Mouse (Mus musculus): ENCODE measurements at regions not wholly inside any gene's neighbourhood (a gene's known extent, or its start where the extent isn't known, plus 50 kb on each side); places are given as distances from the start of the nearest gene placed in this dataset.

GRCm38 (mm10) chr4:64876924-64877323 lies 247.1 kb upstream of the Pappa start:
- 82% methylated on average over 1 of the region's 1 CpGs for WGBS (ENCODE audit: insufficient replicate concordance)
- no peak overlapping the region for H3K9ac ChIP-seq
- no peak overlapping the region for H3K4me3 ChIP-seq (replicated peaks)
- no peaks in the 10 kb centered on the region for H3K9me3 ChIP-seq (replicated peaks)
- no peak for DNase-seq
- H3K4me2 ChIP-seq = no peak overlapping the region
- no peak overlapping the region for H3K27ac ChIP-seq
- no peaks in the 10 kb centered on the region for H3K27me3 ChIP-seq
- H3K4me1 ChIP-seq (replicated peaks) = no peaks in the 10 kb centered on the region
- no peak for ATAC-seq (ENCODE audit: low read depth)
- H3K36me3 ChIP-seq = no peaks in the 10 kb centered on the region

- H3K4me3 ChIP-seq (replicated peaks) = no peak overlapping the region
- DNase-seq (no peak), ATAC-seq (ENCODE audit: low read depth) (no peak)
- H3K4me2 ChIP-seq = no peak overlapping the region
- H3K27me3 ChIP-seq = no peaks in the 10 kb centered on the region
- no peaks in the 10 kb centered on the region for H3K9me3 ChIP-seq (replicated peaks)
- no peaks in the 10 kb centered on the region for H3K4me1 ChIP-seq (replicated peaks)
- no peaks in the 10 kb centered on the region for H3K36me3 ChIP-seq
- WGBS (ENCODE audit: insufficient replicate concordance) = 71% methylated on average over 3 of the region's 3 CpGs
- no peak overlapping the region for H3K27ac ChIP-seq
- H3K9ac ChIP-seq = no peak overlapping the region
These were observed 226.0 kb upstream of the Pappa start for GRCm38 (mm10) chr4:64897935-64898334.

DNA sequence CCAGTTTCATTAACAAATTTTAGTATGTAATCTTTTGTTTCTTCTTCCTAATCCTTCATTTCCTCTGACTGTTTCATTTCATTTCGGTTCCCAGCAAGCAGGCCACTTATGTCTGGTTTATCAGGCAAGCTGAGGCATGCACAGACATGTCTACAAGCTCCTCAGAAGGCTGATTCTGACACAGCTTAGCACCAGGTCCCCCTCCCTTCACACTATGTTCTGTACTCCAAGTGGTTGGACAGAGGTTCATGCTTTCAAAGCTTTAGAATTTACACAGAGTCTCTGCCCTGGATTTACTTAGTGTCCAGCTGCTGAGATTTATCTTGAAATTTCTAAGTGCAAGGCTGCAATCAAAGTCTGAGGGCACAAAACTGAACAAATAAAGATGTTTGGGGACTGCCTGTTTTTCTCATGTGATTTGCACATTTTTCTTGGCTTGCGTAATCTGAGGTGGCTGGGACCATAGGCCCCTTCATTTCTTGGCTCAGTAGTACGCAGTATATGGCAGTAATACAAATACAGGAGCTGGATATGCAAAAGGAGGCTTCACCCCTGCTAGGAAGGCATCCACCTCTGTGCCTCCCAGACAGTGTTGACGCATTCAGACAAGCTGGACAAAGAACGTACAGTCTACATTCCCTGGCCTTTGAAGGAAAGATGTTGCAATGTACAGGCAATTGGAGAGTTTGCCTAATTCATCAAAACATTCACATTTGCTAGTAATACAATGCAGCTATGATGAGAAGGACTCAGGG lies 222.7 kb upstream of the Pappa start:
- Histone ChIP-seq H3K27me3 (no peaks in the 10 kb centered on the region), H3K36me3 (no peaks in the 10 kb centered on the region), H3K9me3 (replicated peaks) (no peaks in the 10 kb centered on the region), H3K4me2 (no peak overlapping the region), H3K9ac (no peak overlapping the region), H3K4me3 (replicated peaks) (no peak overlapping the region), H3K4me1 (replicated peaks) (no peaks in the 10 kb centered on the region), H3K27ac (no peak overlapping the region)
- WGBS (ENCODE audit: insufficient replicate concordance) = 56% methylated on average over 5 of the region's 5 CpGs
- DNase-seq (no peak), ATAC-seq (ENCODE audit: low read depth) (no peak)

DNA sequence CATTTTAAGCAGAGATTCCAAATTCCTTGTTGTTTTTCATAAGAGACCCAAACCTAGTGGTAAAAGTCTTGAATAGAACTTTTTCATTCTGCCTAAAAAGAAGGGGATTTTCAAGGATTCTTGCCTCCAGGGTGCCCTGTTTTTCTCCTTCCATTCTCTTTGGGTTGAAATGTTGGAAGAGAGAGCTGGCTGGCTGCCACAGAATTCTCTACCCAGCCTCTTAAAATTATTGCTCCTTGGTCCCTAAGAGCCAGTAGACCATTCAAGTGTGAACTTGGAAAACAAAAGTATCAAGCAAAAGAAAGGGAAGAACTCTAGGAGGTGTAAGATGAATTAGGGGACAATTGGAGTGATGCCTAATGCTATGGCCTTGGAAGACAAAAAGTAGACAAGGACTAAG lies 200.2 kb upstream of the Pappa start:
- no peaks in the 10 kb centered on the region for H3K4me1 ChIP-seq (replicated peaks)
- ATAC-seq (ENCODE audit: low read depth) = no peak
- H3K36me3 ChIP-seq = no peaks in the 10 kb centered on the region
- H3K27me3 ChIP-seq = no peaks in the 10 kb centered on the region
- no peak overlapping the region for H3K9ac ChIP-seq
- no peak overlapping the region for H3K4me3 ChIP-seq (replicated peaks)
- H3K4me2 ChIP-seq = no peak overlapping the region
- H3K9me3 ChIP-seq (replicated peaks) = no peaks in the 10 kb centered on the region
- DNase-seq = no peak
- no peak overlapping the region for H3K27ac ChIP-seq

DNA sequence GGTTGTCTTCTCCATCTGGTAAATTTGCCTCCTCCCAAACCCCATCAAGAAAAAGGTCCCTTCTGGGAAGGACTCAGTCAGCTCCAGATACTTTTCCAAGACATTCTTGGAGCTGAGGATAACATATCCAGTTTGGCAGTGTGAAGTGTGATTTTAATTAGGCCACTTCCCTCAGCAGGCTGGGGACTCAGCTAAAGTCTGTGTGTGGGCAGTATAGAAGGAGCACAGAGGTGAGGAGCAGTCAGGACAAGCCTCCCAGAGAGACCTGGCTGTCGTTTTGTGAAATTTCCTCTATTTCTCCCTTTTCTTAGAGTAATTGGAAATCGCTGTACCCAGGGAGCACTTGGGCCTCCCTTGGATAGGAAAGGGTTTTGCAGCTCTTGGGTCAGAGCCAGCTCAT lies 195.4 kb upstream of the Pappa start:
- Histone ChIP-seq H3K4me3 (replicated peaks) (no peak overlapping the region), H3K9ac (no peak overlapping the region), H3K27ac (no peak overlapping the region), H3K4me2 (no peak overlapping the region), H3K9me3 (replicated peaks) (no peaks in the 10 kb centered on the region), H3K4me1 (replicated peaks) (no peaks in the 10 kb centered on the region), H3K36me3 (no peaks in the 10 kb centered on the region), H3K27me3 (no peaks in the 10 kb centered on the region)
- DNase-seq (no peak), ATAC-seq (ENCODE audit: low read depth) (no peak)
- WGBS (ENCODE audit: insufficient replicate concordance) = 40% methylated on average over 2 of the region's 2 CpGs

- ATAC-seq (ENCODE audit: low read depth) (no peak), DNase-seq (no peak)
- no peak overlapping the region for H3K4me3 ChIP-seq (replicated peaks)
- no peaks in the 10 kb centered on the region for H3K4me1 ChIP-seq (replicated peaks)
- no peak overlapping the region for H3K9ac ChIP-seq
- H3K27me3 ChIP-seq = no peaks in the 10 kb centered on the region
- no peaks in the 10 kb centered on the region for H3K9me3 ChIP-seq (replicated peaks)
- no peak overlapping the region for H3K4me2 ChIP-seq
- no peak overlapping the region for H3K27ac ChIP-seq
- H3K36me3 ChIP-seq = no peaks in the 10 kb centered on the region
These were observed 178.4 kb upstream of the Pappa start for GRCm38 (mm10) chr4:64945547-64945946.

DNA sequence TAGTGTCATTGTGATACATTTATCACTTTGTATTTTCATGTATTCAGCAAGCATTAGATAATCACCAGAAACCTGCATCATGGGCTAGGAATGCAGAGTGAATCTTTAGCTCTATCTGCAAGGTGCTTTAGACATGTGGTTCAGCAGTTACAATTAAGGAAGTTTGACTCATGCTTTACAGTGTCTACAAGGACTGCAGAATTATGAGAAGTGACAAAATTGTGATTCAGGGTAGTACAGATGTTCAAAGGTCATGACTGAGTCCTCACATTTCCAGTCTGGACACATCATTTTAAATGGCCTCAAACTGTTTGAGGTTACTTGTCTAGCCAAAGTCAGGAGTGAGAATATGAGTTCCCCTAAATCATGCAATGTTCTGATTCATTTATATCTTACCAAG lies 171.3 kb upstream of the Pappa start:
- Histone ChIP-seq H3K4me1 (replicated peaks) (no peaks in the 10 kb centered on the region), H3K9me3 (replicated peaks) (no peaks in the 10 kb centered on the region), H3K36me3 (no peaks in the 10 kb centered on the region), H3K4me3 (replicated peaks) (no peak overlapping the region), H3K4me2 (no peak overlapping the region), H3K27me3 (no peaks in the 10 kb centered on the region), H3K9ac (no peak overlapping the region), H3K27ac (no peak overlapping the region)
- DNase-seq = no peak
- ATAC-seq (ENCODE audit: low read depth) = no peak

DNA sequence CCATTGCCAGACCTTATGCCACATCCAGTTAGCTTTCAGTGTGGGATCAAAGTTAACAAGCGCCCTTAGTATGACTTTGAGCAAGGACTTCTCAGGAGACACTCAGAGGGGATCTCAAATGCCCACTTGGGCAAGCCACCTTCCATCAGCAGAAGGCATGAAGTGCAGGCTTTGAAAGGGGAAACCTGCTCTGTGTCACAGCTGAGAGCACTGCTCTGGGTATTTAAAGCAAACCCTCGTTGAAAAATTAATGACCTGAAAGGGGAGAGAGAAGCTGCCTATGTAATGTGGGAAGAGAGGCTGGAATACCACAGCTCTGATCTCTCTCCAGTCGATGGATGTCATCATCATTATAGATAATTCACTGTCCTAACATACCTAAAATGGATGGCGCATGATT lies 165.1 kb upstream of the Pappa start:
- WGBS (ENCODE audit: insufficient replicate concordance) = 54% methylated on average over 4 of the region's 4 CpGs
- no peaks in the 10 kb centered on the region for H3K9me3 ChIP-seq (replicated peaks)
- H3K27ac ChIP-seq = no peak overlapping the region
- no peak overlapping the region for H3K9ac ChIP-seq
- H3K4me3 ChIP-seq (replicated peaks) = no peak overlapping the region
- no peak for DNase-seq
- no peaks in the 10 kb centered on the region for H3K36me3 ChIP-seq
- no peaks in the 10 kb centered on the region for H3K4me1 ChIP-seq (replicated peaks)
- ATAC-seq (ENCODE audit: low read depth) = no peak
- H3K4me2 ChIP-seq = no peak overlapping the region
- no peaks in the 10 kb centered on the region for H3K27me3 ChIP-seq

- no peak for ATAC-seq (ENCODE audit: low read depth)
- 62% methylated on average over 4 of the region's 4 CpGs for WGBS (ENCODE audit: insufficient replicate concordance)
These were observed 162.2 kb upstream of the Pappa start for GRCm38 (mm10) chr4:64961796-64962195.

More at GRCm38 (mm10) chr4:64961796-64962195, 162.2 kb upstream of the Pappa start:
- Histone ChIP-seq H3K27ac (no peak overlapping the region), H3K9ac (no peak overlapping the region), H3K4me2 (no peak overlapping the region), H3K36me3 (no peaks in the 10 kb centered on the region), H3K27me3 (no peaks in the 10 kb centered on the region), H3K4me1 (replicated peaks) (no peaks in the 10 kb centered on the region), H3K4me3 (replicated peaks) (no peak overlapping the region), H3K9me3 (replicated peaks) (no peaks in the 10 kb centered on the region)
- DNase-seq = no peak

All from liver, embryonic 13.5 days (tissue).